Mouse (Mus musculus): Measurements from ENCODE around the gene Slc24a3.

Gene Slc24a3

GRCm38 (mm10) chr2:145557361-145557931, 389.9 kb downstream of the Slc24a3 start:
- peak; percentile 77 for DNase-seq

GRCm38 (mm10) chr2:145562493-145562892, 394.9 kb downstream of the Slc24a3 start:
- DNase-seq = no peak

GRCm38 (mm10) chr2:145564596-145564995, 397.0 kb downstream of the Slc24a3 start:
- no peak for DNase-seq

GRCm38 (mm10) chr2:145566904-145567303, 399.4 kb downstream of the Slc24a3 start:
- DNase-seq = peak; percentile 31

- DNase-seq = peak; percentile 77
Measured at GRCm38 (mm10) chr2:145571943-145572342, 404.4 kb downstream of the Slc24a3 start.

- DNase-seq = peak; percentile 80
Measured at GRCm38 (mm10) chr2:145574148-145574547, 406.6 kb downstream of the Slc24a3 start.

- DNase-seq = no peak
Measured at GRCm38 (mm10) chr2:145583103-145583502, 415.5 kb downstream of the Slc24a3 start.

GRCm38 (mm10) chr2:145585437-145585836, 417.9 kb downstream of the Slc24a3 start:
- peak; percentile 11 for DNase-seq

DNA sequence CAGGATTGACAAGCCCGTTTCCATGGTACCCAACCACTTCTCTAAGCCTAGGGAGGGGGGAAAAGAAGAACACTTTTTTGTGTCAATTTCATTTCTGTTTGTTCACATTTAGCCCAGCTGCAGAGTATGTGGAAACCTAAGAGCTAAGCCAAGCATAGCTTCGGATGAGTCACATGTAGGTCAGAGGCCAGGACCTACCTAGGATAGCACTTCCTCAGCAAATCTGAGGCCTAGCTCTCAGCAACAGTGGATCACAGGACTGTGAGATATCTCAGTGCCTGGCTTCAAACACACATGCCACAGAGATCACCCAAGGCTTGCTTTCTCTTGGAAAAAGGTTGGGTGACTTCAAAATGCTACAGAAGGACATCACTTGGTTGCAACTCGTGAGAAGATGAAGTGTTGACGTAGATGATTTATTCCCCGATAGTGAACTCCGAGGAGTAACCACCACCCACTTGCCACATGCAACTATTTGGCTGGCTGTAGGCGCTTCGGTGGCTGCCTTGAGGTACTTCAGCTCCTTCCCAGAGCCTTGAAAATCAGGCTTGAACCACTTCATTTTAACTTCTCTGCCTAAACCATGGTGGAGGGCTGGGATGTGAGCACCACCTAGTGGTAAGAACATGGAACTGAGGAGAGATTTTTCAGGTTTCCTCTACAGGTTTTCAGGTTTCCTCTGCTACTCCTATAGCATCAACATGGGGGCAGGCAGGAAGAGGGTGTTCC, 420.6 kb downstream of the Slc24a3 start:
- DNase-seq = peak; percentile 80

DNA sequence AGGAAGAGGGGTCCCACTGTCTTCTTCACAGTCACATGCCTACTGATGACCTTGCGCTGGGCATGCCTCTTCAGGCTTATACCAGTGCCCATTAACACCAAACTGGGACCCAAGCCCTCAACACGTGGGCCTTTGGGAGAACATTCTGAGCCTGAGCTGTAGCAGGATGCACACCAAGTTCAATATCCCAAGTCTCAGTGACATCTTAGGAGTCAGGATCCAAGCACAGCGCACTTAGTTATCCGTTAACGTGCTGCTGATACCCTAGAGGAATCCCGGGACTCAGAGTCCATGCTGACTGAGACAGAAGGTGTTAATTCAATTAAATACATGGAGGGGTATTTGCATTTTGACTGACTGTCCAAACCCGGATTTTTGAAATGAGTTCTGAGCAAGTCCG, 424.3 kb downstream of the Slc24a3 start:
- DNase-seq = peak; percentile 64

GRCm38 (mm10) chr2:145593649-145594347, 426.2 kb downstream of the Slc24a3 start:
- DNase-seq = peak; percentile 74

DNA sequence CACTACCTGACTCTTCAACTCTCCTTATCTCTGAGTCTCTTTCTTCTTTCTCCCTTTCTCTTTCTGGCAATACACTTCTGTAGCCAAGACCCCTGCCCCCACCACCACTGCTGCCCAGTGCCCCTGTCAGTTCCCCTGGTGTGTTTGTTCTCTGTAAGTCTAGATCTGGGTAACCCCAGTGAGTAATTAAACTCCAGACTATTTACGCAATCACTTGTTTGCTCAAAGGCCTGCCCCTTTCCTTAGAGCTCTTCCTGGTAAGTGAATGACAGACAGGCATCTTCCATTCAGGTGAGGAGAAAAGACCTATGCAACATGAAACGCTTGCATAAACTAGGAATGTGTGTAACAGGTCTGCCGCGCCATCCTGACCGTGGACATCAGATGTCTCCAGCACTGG, 430.3 kb downstream of the Slc24a3 start:
- peak; percentile 57 for DNase-seq

DNA sequence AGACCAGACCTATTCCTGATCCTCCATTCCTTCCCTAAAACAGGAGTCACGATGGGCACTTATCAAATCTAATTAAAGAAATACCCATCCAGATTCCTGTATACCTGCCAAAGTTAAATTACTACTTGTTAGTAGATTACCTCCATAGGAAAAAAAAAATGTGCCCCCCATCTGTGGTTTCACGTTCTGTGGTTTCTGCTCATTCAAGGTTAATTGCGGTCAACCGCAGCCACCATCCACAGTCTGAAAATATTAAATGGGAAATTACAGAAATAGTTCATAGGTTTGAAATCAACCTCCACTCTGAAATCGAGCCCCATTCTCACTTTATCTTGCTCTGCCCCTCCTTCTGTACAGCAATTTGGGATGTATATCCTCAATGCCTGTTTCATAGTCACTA, 440.3 kb downstream of the Slc24a3 start:
- peak; percentile 22 for DNase-seq

DNA sequence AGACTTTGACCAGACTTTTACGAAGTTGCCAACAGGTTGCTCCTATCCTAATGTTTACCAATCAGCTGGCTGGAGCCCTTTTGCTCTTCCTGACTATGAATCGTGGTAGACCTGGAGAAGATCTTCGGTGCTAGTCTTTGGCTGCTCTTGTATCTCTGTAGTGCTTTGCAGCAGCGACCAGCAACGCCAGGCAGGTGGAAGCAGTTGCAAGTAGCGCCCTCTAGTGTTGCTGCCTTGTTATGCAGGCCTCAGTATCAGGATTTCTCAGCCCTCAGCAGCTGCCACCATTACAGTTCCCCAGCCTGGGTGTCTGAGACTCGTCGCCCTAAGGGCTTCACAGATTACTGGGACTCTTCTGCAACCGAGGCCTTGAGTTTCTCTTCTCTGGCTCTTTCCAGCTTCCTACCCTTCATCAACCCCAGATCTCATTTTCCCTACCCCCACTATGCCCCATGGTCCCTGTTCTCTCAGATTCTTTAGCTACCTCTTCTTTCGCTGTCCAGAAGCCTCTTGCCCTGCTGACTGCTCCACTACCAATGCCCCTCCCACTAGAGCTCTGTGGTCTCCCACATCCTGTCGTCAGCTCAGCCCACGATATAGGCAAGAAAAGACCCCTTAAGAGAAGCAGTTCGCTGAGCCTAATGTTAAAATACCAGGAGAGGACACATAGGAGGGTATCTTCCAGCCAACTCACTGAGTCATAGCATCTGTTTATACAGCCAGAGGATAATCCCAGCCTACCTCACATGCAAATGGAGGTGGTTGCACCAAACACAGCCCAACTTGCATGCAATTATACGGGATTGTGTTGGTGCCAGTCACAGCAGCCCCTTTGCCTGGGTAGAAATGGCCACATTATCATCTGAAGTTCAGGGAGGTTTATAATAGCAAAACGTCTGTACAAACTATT, 443.5 kb downstream of the Slc24a3 start:
- DNase-seq = peak; percentile 80

DNA sequence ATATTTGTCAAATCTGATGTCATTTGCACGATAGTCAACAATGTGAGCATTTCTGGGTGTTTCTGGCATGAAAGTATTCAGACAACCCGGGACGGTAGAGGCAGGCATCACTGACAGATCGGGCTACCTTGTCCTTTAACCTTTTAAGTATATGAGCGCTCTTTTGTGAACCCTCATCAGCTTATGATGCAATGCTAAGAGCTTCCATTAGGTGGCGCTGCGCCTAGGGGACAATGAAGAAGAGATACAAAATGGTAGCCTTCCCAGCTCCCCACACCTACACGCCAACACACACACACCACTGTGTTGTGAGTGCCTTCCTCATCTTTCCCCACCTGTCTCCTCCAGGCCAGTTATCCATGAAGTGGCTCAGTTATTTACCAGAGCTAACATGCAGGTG, 445.4 kb downstream of the Slc24a3 start:
- peak; percentile 65 for DNase-seq

DNA sequence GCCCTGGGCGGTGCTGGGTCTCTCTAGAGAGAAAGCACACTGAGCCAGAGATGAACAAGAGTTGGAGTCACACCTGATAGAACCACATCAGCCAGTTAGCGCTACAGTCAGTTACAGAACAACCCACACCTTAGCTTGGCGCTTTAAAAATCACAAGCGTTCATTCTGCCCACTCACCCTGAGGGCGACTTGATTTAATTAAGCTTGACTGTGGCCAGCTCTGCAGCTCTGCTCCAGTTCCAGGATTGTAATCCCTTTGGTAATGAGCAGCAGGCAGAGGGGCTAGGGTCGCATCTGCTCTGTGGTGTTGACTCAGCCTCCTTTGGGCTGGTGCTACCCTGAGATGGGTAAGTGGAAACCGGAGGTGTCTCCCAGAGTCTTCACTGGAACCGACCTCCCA, 446.2 kb downstream of the Slc24a3 start:
- no peak for DNase-seq

DNA sequence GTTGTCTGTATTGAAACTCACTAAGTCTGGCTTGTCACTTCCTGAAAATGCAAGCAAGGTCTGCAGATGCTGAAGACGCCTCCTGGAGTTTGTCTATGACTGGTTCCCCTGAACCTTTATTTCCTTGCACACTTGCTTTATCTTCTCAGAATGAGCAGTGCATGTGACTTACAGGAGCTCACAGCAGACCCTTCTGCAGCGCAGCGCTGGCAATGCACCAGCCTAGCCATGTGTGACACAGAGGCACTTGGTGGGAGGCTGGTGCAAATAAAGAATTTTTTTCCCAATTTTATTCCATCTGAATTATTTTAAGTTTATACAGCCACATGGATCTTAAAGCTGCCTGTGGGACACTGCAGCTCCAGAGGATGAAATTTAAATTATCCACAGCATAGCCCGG, 452.1 kb downstream of the Slc24a3 start:
- peak; percentile 23 for DNase-seq

- peak; percentile 70 for DNase-seq
Measured at GRCm38 (mm10) chr2:145620709-145621108, 453.2 kb downstream of the Slc24a3 start.

DNA sequence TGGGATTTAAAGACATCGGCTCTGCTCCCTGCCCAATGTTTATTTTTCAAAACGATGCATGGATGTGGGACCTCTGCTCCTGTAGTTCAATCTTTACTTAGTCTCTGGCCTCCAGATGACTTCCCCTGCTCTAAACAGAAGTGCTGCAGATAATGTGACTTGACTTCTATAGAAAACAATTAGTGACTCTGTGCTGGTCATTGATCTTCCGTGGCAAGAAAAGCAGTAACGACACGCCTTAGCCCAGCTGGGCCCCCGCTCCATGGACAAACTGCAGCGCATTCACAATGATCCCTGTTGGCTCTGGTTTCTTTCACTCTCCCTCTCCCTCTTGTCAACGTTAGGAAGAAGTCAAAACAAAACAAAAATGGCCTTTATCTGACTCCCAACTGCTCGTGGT, 453.6 kb downstream of the Slc24a3 start:
- peak; percentile 37 for DNase-seq

- peak; percentile 55 for DNase-seq
Measured at GRCm38 (mm10) chr2:145631123-145631798, 463.7 kb downstream of the Slc24a3 start.

- no peak for DNase-seq
Measured at GRCm38 (mm10) chr2:145631799-145632174, 464.2 kb downstream of the Slc24a3 start.

GRCm38 (mm10) chr2:145633811-145634210, 466.3 kb downstream of the Slc24a3 start:
- no peak for DNase-seq

All from heart, adult 11 months (tissue).